Mouse (Mus musculus) CH12.LX (cell line): ENCODE results near the gene Gprin3. TPM values are rescaled to one million over a fixed set of nuclear protein-coding genes. Genes with fewer than 3 reads are reported as not detected.

Source experiments
- DNase-seq: peaks from one replicate; pipeline ENCODE4 v3.0.0-alpha.2; 2013; ENCODE audit errors: extremely low read depth
- H3K27ac ChIP-seq: 2 replicates; pipeline ENCODE4 v1.5.1; 2012; ENCODE audit warnings: low read depth, mild to moderate bottlenecking, control low read depth, moderate library complexity; ENCODE audit not compliant: insufficient read depth
- H3K27me3 ChIP-seq: replicated peaks from 2 replicates; pipeline ENCODE3; 2012; ENCODE audit warnings: inconsistent platforms
- H3K36me3 ChIP-seq, 2 experiments: replicated peaks in 1 of 2; 2 replicates each; pipeline versions ENCODE3 to v1.6.1; 2012; ENCODE audit warnings: inconsistent platforms in 1 of 2, low read length in 1 of 2, mild to moderate bottlenecking in 1 of 2, mixed read lengths in 1 of 2, moderate library complexity in 1 of 2; ENCODE audit not compliant: control insufficient read depth in 1 of 2, insufficient read depth in 1 of 2
- H3K4me1 ChIP-seq, 2 experiments: 2 replicates each; pipeline ENCODE4 v1.6.1; 2012; ENCODE audit warnings: inconsistent platforms in 1 of 2, moderate library complexity in 1 of 2; ENCODE audit not compliant: insufficient read depth in 2 of 2, control insufficient read depth in 1 of 2
- H3K4me2 ChIP-seq: 2 replicates; pipeline ENCODE4 v1.6.1; 2012; ENCODE audit warnings: low read depth, mild to moderate bottlenecking, control low read depth; ENCODE audit not compliant: poor library complexity, insufficient read depth, severe bottlenecking
- H3K4me3 ChIP-seq, 3 experiments: fragments of 150-350 bp in 1 of 3; sonication (generic) in 1 of 3; replicated peaks in 1 of 3; 2 replicates each; pipeline versions ENCODE3 to v1.5.1; 2011 to 2012; ENCODE audit warnings: low read depth in 2 of 3, low read length in 2 of 3, mild to moderate bottlenecking in 2 of 3, moderate library complexity in 2 of 3, control low read depth in 1 of 3, improper control_type of control experiment in 1 of 3, inconsistent platforms in 1 of 3, mixed read lengths in 1 of 3; ENCODE audit not compliant: poor library complexity in 1 of 3
- H3K79me2 ChIP-seq: replicated peaks from 2 replicates; pipeline ENCODE4 v1.6.1; 2012; ENCODE audit warnings: mild to moderate bottlenecking, moderate library complexity; ENCODE audit not compliant: control insufficient read depth, poor library complexity, insufficient read depth, severe bottlenecking; ENCODE audit errors: extremely low read depth
- H3K9ac ChIP-seq: 2 replicates; pipeline ENCODE4 v1.6.1; 2012; ENCODE audit warnings: low read depth, mild to moderate bottlenecking, control low read depth, moderate library complexity; ENCODE audit not compliant: insufficient read depth
- H3K9me3 ChIP-seq: replicated peaks from 2 replicates; pipeline ENCODE3; 2012; ENCODE audit warnings: low read length, inconsistent platforms, mixed read lengths
- CHD1 ChIP-seq: IDR thresholded peaks from 2 replicates; pipeline ENCODE4 v1.6.1; 2012; ENCODE audit warnings: low read depth, low read length, improper control_type of control experiment, inconsistent platforms
- CTCF ChIP-seq, 2 experiments: IDR thresholded peaks in 1 of 2; conservative IDR thresholded peaks in 1 of 2; 2 replicates each; pipeline ENCODE4 v1.5.1; 2011 to 2012; ENCODE audit warnings: low read depth in 2 of 2, low read length in 2 of 2, improper control_type of control experiment in 1 of 2, inconsistent platforms in 1 of 2, mild to moderate bottlenecking in 1 of 2, moderate library complexity in 1 of 2
- E2F4 ChIP-seq: IDR thresholded peaks from 2 replicates; pipeline ENCODE4 v1.6.1; 2011; ENCODE audit warnings: low read depth, low read length, improper control_type of control experiment; ENCODE audit not compliant: insufficient replicate concordance
- JUN ChIP-seq: IDR thresholded peaks from 2 replicates; pipeline ENCODE4 v1.6.1; 2011; ENCODE audit warnings: low read depth, mild to moderate bottlenecking, low read length, improper control_type of control experiment, moderate library complexity; ENCODE audit not compliant: insufficient read depth
- JUND ChIP-seq: conservative IDR thresholded peaks from 2 replicates; pipeline ENCODE4 v1.6.1; 2011; ENCODE audit warnings: low read depth, low read length, improper control_type of control experiment
- KAT2A ChIP-seq: IDR thresholded peaks from 2 replicates; pipeline ENCODE4 v1.6.1; 2012; ENCODE audit warnings: low read length, improper control_type of control experiment, inconsistent platforms; ENCODE audit not compliant: insufficient replicate concordance
- MAX ChIP-seq: IDR thresholded peaks from 2 replicates; pipeline ENCODE4 v1.6.1; 2011; ENCODE audit warnings: low read length, improper control_type of control experiment
- MXI1 ChIP-seq: IDR thresholded peaks from 2 replicates; pipeline ENCODE4 v1.6.1; 2011; ENCODE audit warnings: mild to moderate bottlenecking, low read depth, low read length, improper control_type of control experiment
- NELFE ChIP-seq: IDR thresholded peaks from 2 replicates; pipeline ENCODE4 v1.6.1; 2011; ENCODE audit warnings: low read depth, low read length, improper control_type of control experiment
- PAX5 ChIP-seq: IDR thresholded peaks from 2 replicates; pipeline ENCODE4 v1.6.1; 2012; ENCODE audit warnings: low read length, inconsistent platforms, mixed read lengths
- SIN3A ChIP-seq: IDR thresholded peaks from 2 replicates; pipeline ENCODE4 v1.6.1; 2012; ENCODE audit warnings: low read length, improper control_type of control experiment, inconsistent platforms
- SMC3 ChIP-seq: IDR thresholded peaks from 2 replicates; pipeline ENCODE4 v1.6.1; 2011; ENCODE audit warnings: low read depth, low read length, improper control_type of control experiment
- TBP ChIP-seq: conservative IDR thresholded peaks from 2 replicates; pipeline ENCODE4 v1.6.1; 2011; ENCODE audit warnings: low read depth, low read length, improper control_type of control experiment
- TCF12 ChIP-seq: IDR thresholded peaks from 2 replicates; pipeline ENCODE4 v1.6.1; 2014; ENCODE audit warnings: low read depth, mild to moderate bottlenecking, inconsistent platforms, low read length, improper control_type of control experiment
- UBTF ChIP-seq: IDR thresholded peaks from 2 replicates; pipeline ENCODE4 v1.6.1; 2012; ENCODE audit warnings: low read depth, mild to moderate bottlenecking, inconsistent platforms, low read length, improper control_type of control experiment, moderate library complexity
- USF1 ChIP-seq: IDR thresholded peaks from 2 replicates; pipeline ENCODE4 v1.6.1; 2014; ENCODE audit warnings: low read depth, mild to moderate bottlenecking, inconsistent platforms, low read length, improper control_type of control experiment
- ZKSCAN1 ChIP-seq: IDR thresholded peaks from 2 replicates; pipeline ENCODE4 v1.6.1; 2012; ENCODE audit warnings: low read depth, inconsistent platforms, low read length, improper control_type of control experiment, borderline replicate concordance
- dilution Hi-C: fragments of 300-500 bp; cut with MboI; formaldehyde crosslinking; loops from 2 replicates; pipeline ENCODE4 v1.14.3; 2020; ENCODE audit warnings: low sequenced_read_pairs; ENCODE audit not compliant: extremely low pct_unique_long_range_greater_than_20kb, extremely low pct_ligation_motif_present
- in situ Hi-C: fragments of 300-500 bp; cut with MboI; formaldehyde crosslinking; loops from 3 replicates; pipeline ENCODE4 v1.14.3; 2019; ENCODE audit warnings: low sequenced_read_pairs, low pct_ligation_motif_present, low pct_unique_long_range_greater_than_20kb, mixed read lengths
- polyA plus RNA-seq: library from polyadenylated mRNA; unstranded; fragments of >175 nt; gene quantifications from 2 replicates; pipeline ENCODE4 v1.2.1, GENCODE M21; 2012; ENCODE audit warnings: low read depth; ENCODE audit not compliant: insufficient read length
- total RNA-seq, 2 experiments: library from RNA; depleted of rRNA; stranded (reverse); fragments of 300-350 nt in 1 of 2; fragments of >200 nt in 1 of 2; gene quantifications; 2 replicates each; pipeline ENCODE4 v1.2.3; 2012 to 2014

Gene Gprin3
- total and polyA plus RNA-seq, 3 experiments: 0.03 TPM; not detected in 2

DNA sequence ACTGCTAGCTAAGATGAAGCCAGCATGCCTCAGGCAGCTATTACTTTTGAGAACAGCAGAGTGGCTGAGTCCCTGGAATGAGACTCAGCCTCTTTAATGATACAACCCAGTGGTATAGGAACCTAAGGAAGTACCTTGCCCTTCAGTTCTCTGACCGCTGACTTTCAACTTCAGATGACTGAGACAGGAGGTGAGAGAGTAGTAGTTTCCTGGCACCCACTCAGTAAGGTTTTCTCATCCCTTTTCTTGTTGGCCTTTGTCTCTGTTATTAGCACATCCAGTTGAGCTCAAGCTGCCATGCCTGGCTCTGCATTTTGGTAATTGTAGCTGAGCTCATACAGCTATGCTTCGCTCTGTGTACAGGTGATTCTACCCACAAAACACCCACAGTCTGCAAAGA is 62.8 kb downstream of the Gprin3 start:
- Histone ChIP-seq H3K9me3 (no peaks in the 10 kb centered on the region), H3K4me3 (no peak overlapping the region), H3K79me2 (no peaks in the 10 kb centered on the region), H3K4me2 (no peak overlapping the region), H3K9ac (no peak overlapping the region)
- in situ Hi-C loops: no loop called here
- dilution Hi-C loops: no loop called here
- no peak for DNase-seq
- TF ChIP-seq KAT2A: no peak
- TF ChIP-seq JUN: no peak
- TF ChIP-seq USF1: no peak
- TF ChIP-seq MAX: no peak
- no peak for TF ChIP-seq NELFE
- no peak for TF ChIP-seq CHD1
- no peak for TF ChIP-seq SIN3A
- TF ChIP-seq TBP: no peak
- TF ChIP-seq CTCF (conservative IDR thresholded peaks at IDR 0.05 in 1 of 2, IDR thresholded peaks at IDR 0.05 in 1 of 2; ENCODE audit: low read depth in 2 of 2, low read length in 2 of 2): no peak
- TF ChIP-seq, all 38 proteins: peak for 0
- Histone ChIP-seq H3K27me3 (no peaks in the 10 kb centered on the region), H3K4me1 (no peaks in the 10 kb centered on the region), H3K36me3 (no peaks in the 10 kb centered on the region), H3K27ac (no peak overlapping the region)

DNA sequence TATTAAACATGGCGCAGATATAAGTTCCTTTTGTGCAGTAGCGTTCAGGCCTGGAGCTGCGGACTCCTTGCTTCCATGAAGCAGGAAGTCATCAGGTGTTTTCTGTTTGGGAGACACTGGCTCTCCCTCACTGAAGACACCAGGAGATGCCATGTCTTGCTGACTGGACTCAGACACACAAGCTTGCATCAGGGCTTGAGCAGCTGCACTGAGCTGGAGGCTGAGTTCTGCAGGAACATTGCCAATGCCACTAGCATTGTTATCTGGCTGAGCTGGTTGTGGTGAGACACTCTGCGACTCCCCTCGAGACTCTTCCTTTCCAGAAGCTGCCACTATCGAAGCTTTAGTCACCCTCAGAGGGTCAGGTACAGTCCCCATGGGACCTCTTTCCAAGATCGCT is 71.2 kb downstream of the Gprin3 start:
- Histone ChIP-seq H3K27me3 (no peaks in the 10 kb centered on the region), H3K4me3 (no peak overlapping the region), H3K4me1 (no peaks in the 10 kb centered on the region), H3K9ac (no peak overlapping the region), H3K9me3 (no peaks in the 10 kb centered on the region), H3K27ac (no peak overlapping the region), H3K79me2 (no peaks in the 10 kb centered on the region), H3K36me3 (no peaks in the 10 kb centered on the region), H3K4me2 (no peak overlapping the region)
- in situ Hi-C loops (no loop called here), dilution Hi-C loops (no loop called here)
- TF ChIP-seq MXI1 (no peak), USF1 (no peak), NELFE (no peak), UBTF (no peak)
- no peak for DNase-seq

DNA sequence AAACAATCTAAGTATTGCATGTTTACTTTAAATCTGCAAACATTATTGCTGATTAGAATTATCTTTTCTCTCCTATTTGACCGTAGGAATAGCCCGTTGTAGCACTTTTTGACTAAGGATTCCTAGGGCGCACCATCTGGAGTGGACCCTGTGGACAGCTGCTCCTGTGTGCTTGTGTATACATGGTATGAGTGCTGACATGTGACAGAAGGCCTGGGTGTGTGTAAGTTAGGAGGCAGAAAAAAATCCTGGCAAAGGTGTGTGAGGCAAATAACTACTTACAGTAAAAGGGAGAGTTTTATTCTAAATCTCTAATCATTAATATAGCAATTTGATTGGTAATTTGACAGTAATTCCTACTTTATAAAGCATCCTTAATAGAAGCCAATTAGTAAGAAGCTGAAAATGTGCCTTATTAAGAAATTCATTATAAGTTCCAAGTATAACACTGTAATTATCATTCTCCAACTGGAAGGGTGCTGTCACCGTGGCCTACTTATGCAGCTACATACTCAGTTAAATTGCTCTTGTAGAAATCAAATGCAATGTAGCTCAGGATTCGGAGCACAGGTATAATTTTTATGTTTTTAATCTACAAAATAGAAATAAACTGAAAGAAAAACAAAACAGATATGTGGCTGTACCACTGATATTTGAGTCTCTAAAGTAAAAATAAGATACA is 74.8 kb downstream of the Gprin3 start:
- Histone ChIP-seq H3K79me2 (no peaks in the 10 kb centered on the region), H3K4me3 (no peak overlapping the region), H3K27ac (no peak overlapping the region), H3K27me3 (no peaks in the 10 kb centered on the region), H3K9me3 (no peaks in the 10 kb centered on the region), H3K9ac (no peak overlapping the region), H3K36me3 (no peaks in the 10 kb centered on the region), H3K4me2 (no peak overlapping the region), H3K4me1 (no peaks in the 10 kb centered on the region)
- TF ChIP-seq TCF12 (no peak), SMC3 (no peak), CHD1 (no peak), ZKSCAN1 (no peak), NELFE (no peak), JUND (no peak), PAX5 (no peak), UBTF (no peak), E2F4 (no peak)
- DNase-seq: no peak
- in situ Hi-C loops: no loop called here
- dilution Hi-C loops: no loop called here
